Mouse (Mus musculus): ENCODE data around the gene Fmnl2.

DNA sequence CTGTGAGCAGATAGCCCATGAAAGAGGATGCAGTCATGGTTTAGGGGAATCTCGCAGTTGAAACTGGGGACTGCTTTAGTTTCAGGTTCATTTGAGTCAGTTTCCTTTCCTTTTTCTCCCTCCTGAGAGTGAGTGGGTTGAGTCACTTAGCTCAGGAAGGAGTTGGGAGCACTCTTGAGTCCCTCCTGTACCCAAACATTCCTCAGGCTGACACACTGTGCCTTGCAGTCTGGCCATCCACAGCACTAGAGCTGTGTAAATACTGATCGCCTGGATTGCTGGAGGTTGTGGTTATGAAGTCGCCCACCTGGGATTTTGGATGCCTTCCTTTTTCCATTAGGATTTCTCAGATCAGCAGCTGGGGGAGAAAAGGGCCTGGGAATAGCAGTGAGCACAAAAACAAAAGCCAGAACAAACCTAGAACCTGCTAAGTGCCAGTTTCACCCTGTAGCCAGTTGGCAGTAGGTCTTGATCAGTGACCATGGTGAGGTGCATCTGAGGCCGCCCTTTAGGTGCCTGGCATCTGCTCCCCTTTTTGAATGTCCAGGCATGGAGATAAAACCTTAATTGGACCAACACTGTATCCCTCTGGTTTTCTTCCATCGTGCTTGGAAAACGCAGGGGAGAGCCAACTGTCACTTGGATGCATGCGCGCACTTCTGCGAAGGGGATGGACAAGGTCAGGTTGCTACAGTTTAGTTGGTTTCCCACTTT, 4.5 kb downstream of the Fmnl2 start:
- no peak for TF ChIP-seq CTCF (IDR thresholded peaks at IDR 0.05; ENCODE audit: low read depth, low read length)
- TF ChIP-seq POLR2A (IDR thresholded peaks at IDR 0.05; ENCODE audit: extremely low read depth, insufficient read depth, low read length): no peak

Data from liver, adult 2 months (tissue).